Mouse (Mus musculus) v-Abl transformed pro-B cells (cell line): ENCODE results near the gene Ubxn6.
"Not testable (repeated sequence)": the region's sequence is repeated elsewhere in the genome, so short reads cannot be mapped to it uniquely, and the experiment has no call there.

Experiments
- in situ Hi-C, 2 experiments: fragments of 400-800 bp; cut with MboI; formaldehyde crosslinking; loops; one replicate each; pipeline ENCODE4 v1.15.1; 2025; ENCODE audit not compliant: unreplicated experiment in 2 of 2

The Ubxn6 gene

DNA sequence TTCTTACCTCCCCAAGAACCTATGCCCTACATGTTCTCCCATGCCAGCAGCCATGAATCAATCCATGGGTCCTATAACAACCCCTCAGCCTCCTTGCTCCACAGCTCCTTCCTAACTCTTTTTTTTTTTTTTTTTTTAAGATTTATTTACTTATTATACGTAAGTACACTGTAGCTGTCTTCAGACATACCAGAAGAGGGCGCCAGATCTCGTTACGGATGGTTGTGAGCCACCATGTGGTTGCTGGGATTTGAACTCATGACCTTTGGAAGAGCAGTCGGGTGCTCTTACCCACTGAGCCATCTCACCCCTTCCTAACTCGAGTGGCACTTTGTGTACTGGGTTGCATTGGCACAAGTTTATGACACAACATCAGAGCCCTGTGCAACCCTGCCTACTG lies 9.1 kb downstream of the Ubxn6 start:
- in situ Hi-C loops, result not testable (repeated sequence)

DNA sequence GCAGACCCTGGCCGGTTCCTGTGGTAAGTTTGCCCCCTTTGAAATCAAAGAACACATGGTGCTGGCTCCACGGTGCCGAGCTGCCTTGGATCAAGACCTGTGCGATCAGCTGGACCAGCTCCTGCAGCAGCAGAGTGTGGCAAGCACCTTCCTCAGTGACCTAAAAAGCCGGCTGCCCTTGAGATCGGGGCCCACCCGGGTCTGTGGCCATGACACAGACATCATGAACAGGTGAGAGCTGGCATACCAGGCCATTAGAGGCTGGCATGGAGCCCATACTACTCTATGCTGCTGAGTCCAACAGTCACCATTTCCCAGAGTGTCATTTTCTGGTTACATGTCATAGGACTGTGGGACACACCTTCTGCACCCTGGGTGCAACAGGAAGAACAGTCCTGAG lies 12.7 kb downstream of the Ubxn6 start:
- in situ Hi-C loops, result no loop called here

DNA sequence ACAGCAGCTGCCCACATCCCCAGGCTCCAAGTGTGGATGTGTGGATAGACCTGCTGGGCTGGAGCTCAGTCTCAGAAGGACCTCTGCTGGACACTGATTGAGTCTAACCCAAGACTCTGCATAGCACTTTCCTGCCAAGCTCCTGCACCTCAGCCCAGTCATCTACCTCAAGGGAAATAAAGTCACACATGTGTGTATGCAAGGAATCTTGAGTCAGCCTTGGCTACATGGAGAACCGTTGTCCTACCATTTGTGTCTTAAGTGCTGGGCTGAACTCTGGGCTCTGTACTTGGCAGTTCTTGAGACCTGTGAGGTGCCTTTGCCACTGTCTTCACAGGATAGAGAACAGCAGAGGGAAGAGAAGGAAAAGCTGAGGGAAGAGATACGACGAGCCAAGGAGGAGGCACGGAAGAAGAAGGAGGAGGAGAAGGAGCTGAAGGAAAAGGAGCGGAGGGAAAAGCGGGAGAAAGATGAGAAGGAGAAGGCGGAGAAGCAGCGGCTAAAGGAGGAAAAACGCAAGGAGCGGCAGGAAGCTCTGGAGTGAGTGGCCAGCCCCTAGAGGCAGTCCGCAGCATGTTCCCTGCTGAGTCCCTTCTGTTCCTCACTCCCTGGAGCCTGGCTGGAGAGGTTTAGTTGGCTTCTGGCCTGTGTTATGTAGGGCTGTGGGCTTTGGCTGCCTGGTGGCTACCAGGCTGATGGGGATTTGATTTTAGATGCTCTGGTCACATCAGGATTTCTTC lies 17.3 kb downstream of the Ubxn6 start:
- in situ Hi-C loops, result no loop called here

DNA sequence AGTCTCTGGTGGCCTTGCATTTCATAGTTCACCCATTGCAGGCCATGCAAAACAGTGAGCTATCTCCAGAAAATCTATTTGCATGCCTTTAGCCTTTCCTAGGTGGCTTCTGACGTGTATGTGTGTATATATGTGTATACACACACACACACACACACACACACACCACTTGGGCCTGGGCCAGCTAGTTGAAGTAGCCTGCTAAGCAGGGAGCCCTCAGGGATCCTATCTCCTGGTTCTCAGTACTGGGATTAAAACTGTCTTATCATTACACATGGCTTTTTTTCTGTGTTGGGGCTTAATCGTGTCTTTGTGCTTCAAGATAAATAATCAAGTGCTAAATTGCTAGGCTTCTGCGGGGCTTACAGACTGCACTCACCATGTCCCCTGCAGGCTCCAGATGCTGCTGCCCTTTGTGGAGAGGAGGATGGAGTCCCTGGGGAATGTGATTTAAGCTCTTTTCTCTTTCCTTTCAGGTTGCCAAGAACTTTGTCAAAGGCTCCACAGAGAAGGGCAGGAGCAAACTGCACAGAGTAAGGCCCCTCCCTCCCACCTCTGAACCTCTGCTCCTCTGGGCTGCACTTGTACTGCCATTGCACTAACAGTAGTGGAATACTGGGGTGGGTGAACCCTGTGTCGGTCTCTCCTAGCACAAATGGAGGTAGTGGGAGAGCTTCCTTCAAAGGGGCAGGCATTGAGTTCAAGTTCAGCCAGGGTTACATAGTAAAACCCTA lies 18.7 kb downstream of the Ubxn6 start:
- in situ Hi-C loops, result no loop called here

DNA sequence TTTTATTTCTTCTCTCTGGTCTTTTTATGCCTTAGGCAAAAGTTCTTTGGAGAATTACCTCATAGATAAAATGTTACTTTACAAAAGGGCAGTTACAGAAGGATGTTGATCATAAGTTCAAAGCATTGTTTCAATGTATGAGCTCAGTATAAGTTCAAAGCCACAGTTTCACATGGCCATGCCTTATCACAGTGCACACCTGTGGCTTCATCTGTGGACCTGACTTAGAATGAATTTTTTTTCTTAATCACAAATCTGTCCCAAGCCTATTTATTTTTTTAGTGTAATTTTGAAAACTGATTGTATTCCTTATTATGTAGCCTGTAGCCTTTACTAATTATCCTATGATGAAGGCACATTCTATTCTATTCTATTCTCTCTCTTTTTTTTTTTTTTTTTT lies 19.9 kb downstream of the Ubxn6 start:
- in situ Hi-C loops, result no loop called here

DNA sequence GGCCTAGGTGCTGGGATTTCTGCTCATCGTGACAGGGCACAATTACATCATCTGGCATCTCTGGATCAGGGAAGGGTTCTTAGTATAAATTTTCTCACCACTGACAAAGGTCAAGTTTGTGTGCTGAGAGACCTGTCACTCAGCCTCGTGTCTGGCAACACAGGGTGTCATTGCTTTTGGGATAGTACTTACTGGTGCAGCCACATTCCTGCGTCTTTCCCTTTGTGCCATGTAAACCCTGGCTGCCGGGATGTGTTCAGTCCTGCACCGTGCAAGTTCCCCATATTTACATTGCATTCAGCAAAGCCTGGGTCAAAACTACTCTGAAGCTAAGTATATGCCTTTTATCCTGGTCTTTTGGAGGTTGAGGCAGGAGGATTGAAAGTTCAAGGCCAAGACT lies 23.5 kb downstream of the Ubxn6 start:
- in situ Hi-C loops, result no loop called here

DNA sequence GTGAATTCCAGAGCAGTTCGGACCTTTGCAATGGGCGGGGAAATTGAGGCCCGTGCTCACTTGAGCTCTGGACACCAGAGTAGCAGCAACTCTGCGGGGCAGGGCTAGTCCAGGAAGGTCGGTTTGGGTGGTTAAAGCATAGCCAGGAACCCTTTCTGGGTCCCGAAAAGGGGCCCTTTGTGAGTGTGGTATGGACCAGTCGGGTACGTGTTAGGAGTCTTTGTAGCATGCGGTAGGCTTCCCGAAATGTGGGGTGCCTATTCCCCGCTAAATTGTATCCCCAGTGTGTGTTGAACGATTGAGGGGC lies 34.0 kb downstream of the Ubxn6 start:
- in situ Hi-C loops, result loop anchor here in 1 of 2 experiments (5.0 kb wide), 1 partner anchor 36 kb away; the partner anchor contains the start of genes Hdgfl2 and Ubxn6

DNA sequence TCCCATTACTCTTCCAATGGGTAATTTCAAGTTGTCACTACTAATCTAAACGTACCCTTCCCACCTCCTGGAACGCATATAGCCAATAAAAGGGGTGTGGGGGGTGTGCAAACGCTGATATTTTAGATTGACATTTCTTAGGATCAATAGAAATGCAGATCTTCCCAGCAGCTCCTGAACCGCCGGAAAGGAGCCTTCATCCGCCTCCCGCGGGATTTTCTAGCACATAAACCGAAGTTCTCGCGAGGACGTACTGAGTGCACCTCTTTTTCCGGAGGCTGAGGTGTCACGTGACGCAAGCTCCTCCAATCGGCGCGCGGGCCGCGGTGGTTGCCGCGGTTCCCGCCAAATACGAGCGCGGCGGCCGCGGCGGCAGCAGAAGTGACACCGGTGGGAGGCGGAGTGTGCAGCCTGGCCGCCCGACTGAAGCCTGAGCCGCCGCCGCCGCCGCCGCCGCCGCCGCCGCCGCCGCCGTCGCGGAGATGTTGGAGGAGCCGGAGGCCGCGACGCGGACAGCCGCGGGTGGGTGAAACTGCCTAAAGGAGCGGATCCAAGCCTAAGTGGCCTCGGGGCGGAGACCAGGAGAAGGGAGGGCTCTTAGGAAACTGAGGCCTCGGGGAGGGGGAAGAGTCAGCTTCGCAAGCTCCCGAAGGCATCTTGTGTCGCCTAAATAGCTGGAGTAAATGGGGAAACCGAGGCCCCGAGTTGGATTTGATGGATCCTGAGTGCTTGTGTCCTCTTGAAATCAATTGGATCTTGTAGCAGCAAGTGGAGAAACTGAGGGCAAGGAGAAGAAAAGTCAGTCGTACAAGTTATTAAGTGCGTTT lies 34.6 kb downstream of the Ubxn6 start, which contains the start of gene Chaf1a:
TSS of gene Chaf1a (plus strand) at position 410 of the 827 bp plus-strand sequence.
- in situ Hi-C loops, result loop anchor here in 1 of 2 experiments (5.0 kb wide), 1 partner anchor 37 kb away; the partner anchor contains the start of genes Hdgfl2 and Ubxn6

DNA sequence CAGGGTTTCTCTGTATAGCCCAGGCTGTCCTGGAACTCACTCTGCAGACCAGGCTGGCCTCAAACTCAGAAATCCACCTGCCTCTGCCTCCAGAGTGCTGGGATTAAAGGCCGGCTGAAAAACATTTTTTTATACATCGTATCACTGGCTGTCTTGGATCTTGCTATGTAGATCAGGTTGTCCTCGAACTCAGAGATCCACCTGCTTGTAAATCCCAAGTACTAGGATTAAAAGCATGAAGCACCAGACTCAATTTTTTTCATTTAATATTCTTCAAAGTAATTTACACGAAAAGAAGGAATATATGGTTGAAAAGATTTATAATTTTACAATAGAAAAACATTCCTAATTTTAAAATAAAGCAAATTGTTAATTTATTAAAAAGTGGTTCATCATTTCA lies 35.5 kb downstream of the Ubxn6 start:
- in situ Hi-C loops, result no loop called here

DNA sequence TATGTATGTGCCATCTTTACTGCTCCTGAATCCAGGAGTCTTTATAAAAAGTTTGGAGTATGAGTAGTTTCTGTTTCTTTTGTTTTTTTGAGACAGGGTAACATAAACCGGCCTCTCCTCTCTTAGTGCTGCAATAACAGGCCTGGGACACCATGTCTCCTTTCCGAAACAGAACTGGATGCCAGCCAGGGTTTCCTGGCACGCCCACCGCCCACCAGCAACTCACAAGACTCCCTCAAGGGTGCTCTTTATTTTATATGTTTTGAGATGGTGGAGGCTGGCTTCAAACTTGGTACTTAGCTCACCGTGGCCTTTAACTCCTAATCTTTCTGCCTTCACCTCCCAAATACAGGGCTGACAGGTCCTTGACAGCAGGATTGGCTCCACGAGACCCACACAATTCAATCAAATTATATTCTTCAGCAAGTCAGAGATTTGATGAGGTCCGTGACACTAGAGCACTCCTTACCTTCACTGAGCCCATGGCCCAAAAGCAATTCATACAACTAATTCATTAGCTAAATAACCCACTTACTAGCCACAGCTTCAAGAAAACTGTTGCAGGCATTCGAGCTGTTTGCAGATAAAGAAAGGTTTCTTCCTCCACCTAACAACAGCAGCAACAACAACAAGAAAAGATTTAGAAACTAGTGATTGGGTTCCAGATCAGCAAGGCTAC lies 36.1 kb downstream of the Ubxn6 start:
- in situ Hi-C loops, result no loop called here

DNA sequence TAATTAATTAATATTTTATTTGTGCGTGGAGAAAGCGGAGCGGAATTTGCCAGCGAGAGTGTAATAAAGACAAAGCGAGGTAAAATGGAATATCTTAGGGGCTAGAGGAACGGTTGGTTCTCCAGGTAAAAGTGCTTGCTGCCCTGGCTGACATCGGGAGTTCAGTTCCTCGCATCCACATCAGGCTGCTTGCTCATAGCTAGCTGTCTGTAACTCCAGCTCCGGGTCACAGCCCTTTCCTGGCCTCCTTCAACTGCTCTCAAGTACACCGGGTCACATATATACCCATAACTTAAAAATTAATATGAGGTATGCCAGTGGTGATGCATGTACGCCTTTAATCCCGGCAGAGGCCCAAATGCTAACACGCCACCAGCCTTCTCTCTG lies 37.9 kb downstream of the Ubxn6 start:
- in situ Hi-C loops, result no loop called here

DNA sequence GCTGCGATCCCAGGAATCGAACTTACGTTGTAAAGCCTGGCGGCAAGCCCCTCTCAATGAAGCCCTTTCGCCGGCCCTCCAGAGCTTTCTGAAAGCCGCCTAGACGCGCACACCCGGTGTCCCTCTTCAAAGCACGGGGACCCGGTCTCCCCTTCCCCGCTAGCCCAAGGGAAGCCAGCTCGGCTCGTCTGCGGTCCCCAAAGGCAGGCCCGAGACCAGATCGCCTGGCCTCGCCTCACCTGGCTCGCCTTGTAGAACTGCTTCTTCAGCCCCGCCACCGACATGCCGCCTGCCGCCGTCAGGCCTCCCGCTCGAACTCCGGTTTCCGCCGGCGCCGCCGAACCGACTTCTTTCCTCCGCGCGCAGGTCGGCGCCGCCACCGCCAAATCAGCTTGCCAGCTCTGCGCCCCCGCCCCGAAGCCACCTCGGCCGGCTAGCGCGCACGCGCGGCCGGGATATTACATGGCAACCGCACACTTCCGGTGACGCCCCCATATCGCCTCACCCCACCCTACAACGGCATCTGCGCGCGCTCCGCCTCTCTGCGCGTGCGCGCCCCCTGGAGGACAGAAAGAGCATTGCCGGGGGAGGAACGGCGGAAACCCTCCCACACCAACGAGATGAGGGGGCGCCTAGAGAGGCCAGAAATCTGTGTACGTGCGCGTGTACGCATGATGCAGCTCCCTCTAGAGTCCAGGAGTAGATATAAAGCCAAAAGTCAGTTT lies 38.5 kb downstream of the Ubxn6 start, which contains the start of gene Sh3gl1:
TSS of gene Sh3gl1 (minus strand) at position 460 of the 725 bp plus-strand sequence.
- in situ Hi-C loops, result no loop called here

DNA sequence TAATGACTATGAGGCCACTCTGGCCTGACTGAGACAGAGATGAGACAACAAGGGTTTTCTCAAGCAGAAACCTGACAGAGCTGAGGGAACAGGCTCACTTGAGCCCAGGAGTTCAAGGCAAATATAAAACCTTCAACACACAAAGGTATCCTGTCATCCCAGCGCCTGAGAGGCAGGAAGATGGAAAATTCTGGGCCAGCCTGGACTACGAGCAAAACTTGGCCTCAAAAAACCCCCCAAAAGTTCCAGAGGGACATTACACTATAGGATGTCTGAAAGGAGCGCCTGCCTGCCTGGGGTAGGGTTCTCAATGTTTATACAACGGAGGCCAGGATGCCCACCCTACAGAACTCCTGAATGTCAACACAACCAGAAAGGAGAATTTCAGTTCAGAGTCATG lies 39.6 kb downstream of the Ubxn6 start:
- in situ Hi-C loops, result no loop called here

DNA sequence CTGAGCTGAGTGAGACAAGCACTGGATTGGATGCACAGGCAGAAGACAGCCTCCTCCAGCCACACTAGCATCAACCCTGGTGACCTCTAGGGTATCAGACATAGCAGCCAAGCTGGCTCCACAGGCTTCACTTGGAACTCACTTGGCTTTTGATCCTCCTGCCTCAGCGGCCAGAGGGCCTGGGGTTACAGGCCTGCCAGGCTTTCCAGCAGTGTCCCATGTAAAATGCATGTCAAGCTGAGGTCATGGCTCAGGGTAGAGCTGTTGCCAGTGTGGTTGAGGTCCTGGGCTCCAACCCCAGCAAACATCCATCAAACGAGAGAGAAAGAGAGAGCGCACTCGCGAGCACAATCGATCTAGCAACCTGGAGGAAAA lies 40.1 kb downstream of the Ubxn6 start:
- in situ Hi-C loops, result no loop called here

DNA sequence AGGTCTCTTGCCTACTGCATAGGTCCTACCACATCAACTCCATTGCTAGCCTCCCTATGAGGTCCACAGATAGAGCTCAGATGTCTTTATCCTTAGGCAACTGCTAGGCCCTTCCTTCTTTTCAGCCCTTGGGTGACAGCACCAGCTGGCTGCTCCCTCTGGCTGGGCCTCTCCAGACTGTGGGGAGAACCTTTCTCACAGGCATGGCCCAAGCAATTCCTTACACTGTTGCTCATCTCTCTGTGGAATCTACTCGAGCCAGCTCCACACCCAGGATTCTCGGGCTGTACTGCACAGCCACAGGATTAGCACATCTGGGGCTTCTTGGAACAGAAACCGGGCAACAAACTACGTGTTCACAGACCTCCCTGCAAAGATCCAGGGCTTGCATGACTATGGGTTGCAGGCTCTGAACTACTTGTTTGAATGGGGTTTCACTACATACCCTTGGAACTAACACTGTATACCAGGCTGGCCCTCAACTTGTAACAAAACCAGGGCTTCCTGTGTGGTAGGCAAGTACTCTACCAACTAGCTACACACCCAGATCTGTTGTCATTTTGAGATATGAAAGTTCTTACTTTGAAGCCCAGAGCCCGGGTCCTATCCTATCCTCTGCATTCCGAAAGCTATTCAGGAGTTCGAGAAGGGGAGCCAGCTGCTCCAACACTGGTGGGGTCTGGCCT lies 40.6 kb downstream of the Ubxn6 start:
- in situ Hi-C loops, result no loop called here

DNA sequence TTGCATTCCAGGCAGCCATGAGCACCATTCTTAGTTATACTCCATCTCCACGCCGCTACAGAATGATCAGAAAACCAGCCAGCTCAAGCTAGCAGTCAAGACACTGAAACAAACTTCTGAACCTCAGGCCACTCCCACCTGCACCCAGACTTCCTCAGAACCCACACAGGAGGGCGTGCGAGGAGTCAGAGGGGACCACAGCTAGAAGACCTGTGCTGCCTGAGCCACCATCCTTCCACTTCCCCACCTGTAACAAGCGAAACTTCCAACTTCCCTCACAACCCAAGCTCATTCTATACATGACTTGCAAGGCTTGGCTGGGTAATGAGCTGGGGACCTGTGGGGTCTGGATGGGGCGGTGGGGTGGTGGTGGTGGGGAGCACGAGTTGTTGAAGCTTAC lies 42.0 kb downstream of the Ubxn6 start:
- in situ Hi-C loops, result no loop called here

DNA sequence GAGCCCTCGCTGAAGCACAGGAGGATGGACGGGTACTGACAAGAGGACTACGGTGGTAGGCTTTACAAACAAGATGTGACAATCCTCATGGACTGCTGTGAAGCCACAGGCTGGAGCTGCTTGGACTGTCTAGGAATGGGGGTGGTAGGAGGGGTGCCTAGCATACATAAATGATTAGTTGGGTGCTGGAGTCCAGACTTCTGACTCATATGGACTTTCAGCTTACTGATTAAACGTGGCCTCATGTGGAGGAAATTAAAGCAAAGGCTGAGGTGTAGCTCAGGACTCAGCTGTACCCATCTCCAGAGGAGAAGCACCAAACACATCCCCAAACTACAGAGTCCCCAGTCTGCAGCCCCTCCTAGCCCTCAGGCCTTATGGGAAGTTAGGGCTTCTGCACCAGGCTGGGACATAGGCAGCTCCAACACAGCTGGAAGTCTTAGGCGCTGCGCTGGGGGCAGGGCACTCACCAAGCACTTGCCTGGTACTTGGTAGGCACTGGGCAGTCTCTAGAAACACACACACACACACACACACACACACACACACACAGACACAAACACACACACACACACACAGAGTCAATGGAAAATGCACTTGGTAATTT lies 42.6 kb downstream of the Ubxn6 start:
- in situ Hi-C loops, result no loop called here

DNA sequence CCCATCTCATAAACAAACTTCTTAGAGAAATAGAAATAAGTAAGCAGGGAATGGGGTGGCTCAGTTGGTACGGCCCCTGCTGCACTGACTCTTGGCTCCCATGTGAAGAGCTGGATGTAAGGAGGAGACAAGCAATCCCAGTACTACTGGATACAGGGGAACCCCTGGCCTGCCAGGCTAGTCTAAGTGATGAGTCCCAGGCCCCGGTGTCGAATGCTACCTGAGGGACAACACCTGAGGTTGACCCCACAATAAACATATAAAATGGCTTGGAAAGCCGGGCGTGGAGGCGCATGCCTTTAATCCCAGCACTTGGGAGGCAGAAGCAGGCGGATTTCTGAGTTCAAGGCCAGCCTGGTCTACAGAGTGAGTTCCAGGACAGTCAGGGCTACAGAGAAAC lies 43.4 kb downstream of the Ubxn6 start:
- in situ Hi-C loops, result no loop called here

DNA sequence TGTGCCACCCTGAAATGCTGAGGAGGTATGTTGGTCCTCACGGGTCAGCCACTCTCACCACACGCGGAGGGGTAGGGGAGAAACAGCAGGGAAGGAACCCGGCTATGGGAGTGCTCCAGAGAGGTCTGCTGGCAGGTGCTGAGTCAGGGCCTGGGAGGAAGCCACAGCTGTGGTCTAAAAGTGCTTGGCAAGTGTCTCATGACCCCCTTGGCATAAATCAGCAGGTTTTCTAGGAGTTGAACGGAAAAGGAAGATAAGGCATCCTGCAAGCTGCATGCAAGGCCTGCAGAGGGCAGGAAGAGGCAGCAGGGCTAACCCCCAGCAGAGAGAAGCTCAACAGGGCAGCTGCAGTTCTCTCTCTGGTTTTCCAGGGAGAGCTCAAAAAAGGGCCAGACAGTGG lies 43.9 kb downstream of the Ubxn6 start:
- in situ Hi-C loops, result no loop called here
